Mouse (Mus musculus): ENCODE data around the gene Pfkl. TPM values are rescaled to one million over a fixed set of nuclear protein-coding genes. Genes with fewer than 3 reads are reported as not detected.

Gene Pfkl
- total and polyA plus RNA-seq, 2 experiments from 2014 or later = 72.9 to 112 TPM

DNA sequence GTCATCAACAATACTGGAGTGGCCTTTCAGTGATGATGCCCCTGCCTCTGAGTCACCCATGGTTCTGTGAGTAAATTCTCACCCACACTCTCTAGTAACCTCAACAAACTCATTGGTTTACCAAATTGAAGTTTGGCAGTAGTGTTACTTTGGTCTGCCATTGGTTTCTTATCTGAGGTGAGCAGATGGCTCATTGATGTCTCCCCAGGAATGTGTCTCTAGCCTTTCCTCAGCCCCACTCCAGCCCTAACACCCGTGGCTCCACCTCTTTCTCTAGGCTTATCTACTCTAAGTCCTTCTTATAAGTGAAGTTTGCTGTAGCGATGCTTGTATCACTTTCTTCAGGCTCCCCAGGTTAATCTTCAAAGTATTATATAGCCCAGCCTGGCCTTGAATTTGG is 70.2 kb downstream of the Pfkl start:
- no peak overlapping the region for H3K9ac ChIP-seq
- H3K4me2 ChIP-seq (ENCODE audit: low read depth) = no peak overlapping the region
- H3K27ac ChIP-seq (ENCODE audit: low read depth, low read length) = no peak overlapping the region
- H3K27me3 ChIP-seq (ENCODE audit: insufficient read depth, low read length) = no peaks in the 10 kb centered on the region
- ATAC-seq (no peak), DNase-seq (no peak)
- 71% methylated on average over 2 of the region's 2 CpGs for WGBS
- H3K4me1 ChIP-seq (ENCODE audit: insufficient read depth) = no peaks in the 10 kb centered on the region
- no peaks in the 10 kb centered on the region for H3K9me3 ChIP-seq (ENCODE audit: low read length)
- TF ChIP-seq CTCF (IDR thresholded peaks at IDR 0.05; ENCODE audit: low read depth) = no peak
- no peaks in the 10 kb centered on the region for H3K36me3 ChIP-seq (ENCODE audit: insufficient read depth)
- H3K4me3 ChIP-seq (ENCODE audit: low read depth, low read length) = no peak overlapping the region

Other genes with a start within 250 kb of the Pfkl start
- not detected in 2 replicates for gene Gm3238, start 238.8 kb downstream of the Pfkl start, total RNA-seq (2014; rRNA removed)
- gene Gm3238, start 238.8 kb downstream of the Pfkl start, polyA plus RNA-seq (2015; fragmentation: Nextera tagmentation; extraction: Ambion mirVana) = not detected in 2 replicates
- gene Gm7138, start 233.1 kb downstream of the Pfkl start, total RNA-seq (2014; rRNA removed) = not detected in 2 replicates
- not detected in 2 replicates for gene Gm7138, start 233.1 kb downstream of the Pfkl start, polyA plus RNA-seq (2015; fragmentation: Nextera tagmentation; extraction: Ambion mirVana)
- not detected in 2 replicates for gene Gm3250, start 227.5 kb downstream of the Pfkl start, total RNA-seq (2014; rRNA removed)
- not detected in 2 replicates for gene Gm3250, start 227.5 kb downstream of the Pfkl start, polyA plus RNA-seq (2015; fragmentation: Nextera tagmentation; extraction: Ambion mirVana)
- not detected in 2 replicates for gene Gm7137, start 221.9 kb downstream of the Pfkl start, total RNA-seq (2014; rRNA removed)
- not detected in 2 replicates for gene Gm7137, start 221.9 kb downstream of the Pfkl start, polyA plus RNA-seq (2015; fragmentation: Nextera tagmentation; extraction: Ambion mirVana)
- not detected in 2 replicates for gene Gm9639, start 215.0 kb downstream of the Pfkl start, total RNA-seq (2014; rRNA removed)
- gene Gm9639, start 215.0 kb downstream of the Pfkl start, polyA plus RNA-seq (2015; fragmentation: Nextera tagmentation; extraction: Ambion mirVana) = not detected in 2 replicates
- gene Gm19668, start 210.9 kb downstream of the Pfkl start, total RNA-seq (2014; rRNA removed) = not detected in 2 replicates
- gene Gm19668, start 210.9 kb downstream of the Pfkl start, polyA plus RNA-seq (2015; fragmentation: Nextera tagmentation; extraction: Ambion mirVana) = not detected in 2 replicates
- not detected in 2 replicates for gene Gm9507, start 198.2 kb downstream of the Pfkl start, total RNA-seq (2014; rRNA removed)
- not detected in 2 replicates for gene Gm9507, start 198.2 kb downstream of the Pfkl start, polyA plus RNA-seq (2015; fragmentation: Nextera tagmentation; extraction: Ambion mirVana)
- gene Gm2696, start 195.4 kb downstream of the Pfkl start, total RNA-seq (2014; rRNA removed) = not detected in 2 replicates
- gene Gm2696, start 195.4 kb downstream of the Pfkl start, polyA plus RNA-seq (2015; fragmentation: Nextera tagmentation; extraction: Ambion mirVana) = not detected in 2 replicates
- not detected in 2 replicates for gene Krtap10-4, start 183.0 kb downstream of the Pfkl start, total RNA-seq (2014; rRNA removed)
- gene Krtap10-4, start 183.0 kb downstream of the Pfkl start, polyA plus RNA-seq (2015; fragmentation: Nextera tagmentation; extraction: Ambion mirVana) = not detected in 2 replicates
- gene Krtap10-10, start 174.1 kb downstream of the Pfkl start, total RNA-seq (2014; rRNA removed) = not detected in 2 replicates
- not detected in 2 replicates for gene Krtap10-10, start 174.1 kb downstream of the Pfkl start, polyA plus RNA-seq (2015; fragmentation: Nextera tagmentation; extraction: Ambion mirVana)
- not detected in 2 replicates for gene Gm36176, start 163.3 kb downstream of the Pfkl start, total RNA-seq (2014; rRNA removed)
- not detected in 2 replicates for gene Gm36176, start 163.3 kb downstream of the Pfkl start, polyA plus RNA-seq (2015; fragmentation: Nextera tagmentation; extraction: Ambion mirVana)
- gene Gm10318, start 157.2 kb downstream of the Pfkl start, total RNA-seq (2014; rRNA removed) = not detected in 2 replicates
- gene Gm10318, start 157.2 kb downstream of the Pfkl start, polyA plus RNA-seq (2015; fragmentation: Nextera tagmentation; extraction: Ambion mirVana) = not detected in 2 replicates
- gene Gm3285, start 148.1 kb downstream of the Pfkl start, total RNA-seq (2014; rRNA removed) = 0.48 TPM in 1 of 2 replicates, not detected in the other
- gene Gm3285, start 148.1 kb downstream of the Pfkl start, polyA plus RNA-seq (2015; fragmentation: Nextera tagmentation; extraction: Ambion mirVana) = not detected in 2 replicates
- 19.7 and 24.1 TPM in 2 replicates for gene Lrrc3, start 107.5 kb downstream of the Pfkl start, total RNA-seq (2014; rRNA removed)
- gene Lrrc3, start 107.5 kb downstream of the Pfkl start, polyA plus RNA-seq (2015; fragmentation: Nextera tagmentation; extraction: Ambion mirVana) = 15.7 and 22.4 TPM in 2 replicates
- gene Trpm2, start 39.5 kb downstream of the Pfkl start, total RNA-seq (2014; rRNA removed) = 5.5 and 8.7 TPM in 2 replicates
- 2.4 and 4.5 TPM in 2 replicates for gene Trpm2, start 39.5 kb downstream of the Pfkl start, polyA plus RNA-seq (2015; fragmentation: Nextera tagmentation; extraction: Ambion mirVana)
- gene 1810043G02Rik, start 31.6 kb downstream of the Pfkl start, total RNA-seq (2014; rRNA removed) = 46.5 and 50.4 TPM in 2 replicates
- 54.5 and 56.8 TPM in 2 replicates for gene 1810043G02Rik, start 31.6 kb downstream of the Pfkl start, polyA plus RNA-seq (2015; fragmentation: Nextera tagmentation; extraction: Ambion mirVana)
- not detected in 2 replicates for gene Dnmt3l, start 31.9 kb upstream of the Pfkl start, total RNA-seq (2014; rRNA removed)
- gene Dnmt3l, start 31.9 kb upstream of the Pfkl start, polyA plus RNA-seq (2015; fragmentation: Nextera tagmentation; extraction: Ambion mirVana) = not detected in 2 replicates
- gene Aire, start 33.5 kb upstream of the Pfkl start, total RNA-seq (2014; rRNA removed) = 0.15 TPM in 1 of 2 replicates, not detected in the other
- 0.14 and 0.29 TPM in 2 replicates for gene Aire, start 33.5 kb upstream of the Pfkl start, polyA plus RNA-seq (2015; fragmentation: Nextera tagmentation; extraction: Ambion mirVana)
- 1.9 and 2.0 TPM in 2 replicates for gene Icosl, start 59.2 kb upstream of the Pfkl start, total RNA-seq (2014; rRNA removed)
- gene Icosl, start 59.2 kb upstream of the Pfkl start, polyA plus RNA-seq (2015; fragmentation: Nextera tagmentation; extraction: Ambion mirVana) = 0.75 and 0.91 TPM in 2 replicates
- gene D10Jhu81e, start 159.7 kb upstream of the Pfkl start, total RNA-seq (2014; rRNA removed) = 76.7 and 85.2 TPM in 2 replicates
- 21.2 and 24.4 TPM in 2 replicates for gene D10Jhu81e, start 159.7 kb upstream of the Pfkl start, polyA plus RNA-seq (2015; fragmentation: Nextera tagmentation; extraction: Ambion mirVana)
- gene Pwp2, start 175.1 kb upstream of the Pfkl start, total RNA-seq (2014; rRNA removed) = 27.2 and 30.0 TPM in 2 replicates
- gene Pwp2, start 175.1 kb upstream of the Pfkl start, polyA plus RNA-seq (2015; fragmentation: Nextera tagmentation; extraction: Ambion mirVana) = 15.0 and 16.4 TPM in 2 replicates
- 92.0 and 95.2 TPM in 2 replicates for gene Trappc10, start 234.6 kb upstream of the Pfkl start, total RNA-seq (2014; rRNA removed)
- 28.9 and 31.6 TPM in 2 replicates for gene Trappc10, start 234.6 kb upstream of the Pfkl start, polyA plus RNA-seq (2015; fragmentation: Nextera tagmentation; extraction: Ambion mirVana)

Measured in forebrain, postnatal 0 days (tissue).